Mouse (Mus musculus): ENCODE data around the gene Efs. TPM values are rescaled to one million over a fixed set of nuclear protein-coding genes. Genes with fewer than 3 reads are reported as not detected.
"Not testable (repeated sequence)": the region's sequence is repeated elsewhere in the genome, so short reads cannot be mapped to it uniquely, and the experiment has no call there.

Gene Efs
- total RNA-seq (2021), result 10 to 100 TPM; 16.8 to 17.9 TPM
- long read RNA-seq, transcript Efs-201 (6 exons, 2,705 nt), result major isoform, 7 of 11 reads
- long read RNA-seq, partial matches to known transcripts, result 1 of 11 reads
- long read RNA-seq, other reads (novel, unspliced or antisense), result 3 of 11 reads

DNA sequence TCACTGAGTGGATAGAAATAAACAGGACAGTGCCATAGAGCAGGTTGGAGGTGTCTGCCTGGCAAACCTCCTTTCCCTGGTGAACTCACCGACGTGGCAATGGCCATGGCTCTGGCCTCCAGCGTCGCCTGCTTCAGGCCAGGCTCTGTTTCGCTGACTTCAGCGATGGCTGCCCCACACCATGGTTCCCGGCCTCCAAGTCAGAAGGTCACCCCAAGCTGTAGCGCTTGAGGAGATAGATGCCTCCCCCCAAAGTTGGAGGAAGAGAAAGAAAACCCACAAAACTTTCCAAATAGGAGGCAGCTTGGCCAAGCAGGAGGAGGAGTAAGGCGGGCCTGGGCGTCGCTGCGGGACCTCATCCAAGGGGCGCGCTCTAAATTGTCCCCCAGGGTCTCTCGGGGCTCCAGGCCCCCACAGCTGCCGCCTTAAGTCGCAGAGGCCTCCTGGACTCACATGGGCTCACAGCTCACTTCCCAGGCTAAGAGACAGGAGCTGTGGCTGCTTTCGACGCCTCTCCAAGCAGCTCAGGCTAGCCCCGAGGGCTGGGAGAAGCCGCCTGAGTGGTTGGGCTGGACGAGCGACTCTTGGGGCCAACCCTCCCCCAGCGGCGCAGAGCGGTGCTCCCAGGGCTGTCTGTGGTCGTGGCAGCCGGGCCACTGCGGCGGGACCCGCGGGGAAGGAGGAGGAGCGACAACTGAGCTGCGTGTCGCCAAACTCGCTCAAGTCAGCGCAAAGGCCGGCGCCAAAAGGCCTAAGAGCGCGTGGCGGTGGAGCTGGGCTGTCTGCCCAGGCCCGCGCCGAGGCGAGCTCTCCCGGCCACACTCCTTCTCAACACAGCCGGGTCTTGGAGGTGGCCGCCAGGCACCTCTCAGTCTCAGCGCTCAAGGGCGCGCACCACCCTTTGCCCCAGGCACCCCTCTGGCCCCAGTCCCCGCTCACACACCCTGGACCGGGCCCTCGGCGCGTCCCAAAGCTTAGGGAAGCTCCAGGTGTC lies at the start of gene Efs:
Gene Efs, minus strand, starts transcription at position 778 of the 994 bp plus-strand sequence.
- peak; percentile 58 to 71 for DNase-seq (ENCODE audit: low spot score in 2 of 2)

DNA sequence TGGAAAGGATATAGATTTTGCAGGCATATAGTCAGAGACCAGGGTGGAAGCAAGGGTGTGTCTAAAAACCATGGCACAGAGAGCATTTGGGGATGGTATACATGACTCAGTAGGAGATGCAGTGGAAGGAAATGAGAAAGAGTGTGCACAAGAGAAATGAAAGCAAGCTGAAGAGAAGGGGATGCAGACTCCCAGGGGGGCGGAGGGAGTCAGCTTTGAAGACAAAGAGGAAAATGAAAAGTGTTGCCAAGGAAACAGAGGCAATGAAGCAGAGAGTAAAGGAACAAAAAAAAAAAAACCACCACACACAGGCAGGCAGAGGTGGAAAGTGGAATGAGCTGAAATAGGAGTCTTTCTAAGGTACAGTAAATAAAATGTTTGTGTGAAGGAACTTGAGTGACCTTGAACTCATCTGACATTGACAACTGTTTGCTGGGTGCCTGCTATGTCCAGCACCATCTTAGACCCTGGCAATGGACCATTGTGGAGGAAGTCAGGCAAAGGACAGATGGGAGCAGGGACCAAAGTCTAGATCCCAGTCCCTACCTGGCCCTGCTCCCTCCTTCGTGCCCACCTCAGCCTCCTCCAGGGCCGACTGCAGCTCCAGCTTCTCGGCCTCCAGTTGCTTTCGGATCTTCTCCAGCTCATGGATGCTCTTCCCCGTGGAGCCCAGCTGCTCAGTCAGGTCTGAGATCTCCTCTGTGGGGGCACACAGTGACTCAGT lies 48.3 kb upstream of the Efs start:
- no peak for DNase-seq (ENCODE audit: low spot score in 2 of 2)

DNA sequence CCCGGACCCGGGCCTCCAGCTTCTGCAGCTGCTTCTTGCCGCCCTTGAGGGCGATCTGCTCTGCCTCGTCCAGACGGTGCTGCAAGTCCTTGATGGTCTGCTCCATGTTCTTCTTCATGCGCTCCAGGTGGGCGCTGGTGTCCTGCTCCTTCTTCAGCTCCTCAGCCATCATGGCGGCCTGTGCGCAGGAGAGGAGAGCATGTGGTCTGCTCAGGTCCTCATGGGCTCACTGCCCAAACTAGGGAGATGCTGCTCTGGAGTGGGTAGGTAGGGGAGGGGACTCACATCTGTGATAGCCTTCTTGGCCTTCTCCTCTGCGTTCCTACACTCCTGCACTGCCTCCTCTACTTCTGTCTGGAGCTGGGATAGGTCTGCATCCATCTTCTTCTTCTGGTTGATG lies 46.9 kb upstream of the Efs start:
- not testable (repeated sequence) for DNase-seq (ENCODE audit: low spot score in 2 of 2)

DNA sequence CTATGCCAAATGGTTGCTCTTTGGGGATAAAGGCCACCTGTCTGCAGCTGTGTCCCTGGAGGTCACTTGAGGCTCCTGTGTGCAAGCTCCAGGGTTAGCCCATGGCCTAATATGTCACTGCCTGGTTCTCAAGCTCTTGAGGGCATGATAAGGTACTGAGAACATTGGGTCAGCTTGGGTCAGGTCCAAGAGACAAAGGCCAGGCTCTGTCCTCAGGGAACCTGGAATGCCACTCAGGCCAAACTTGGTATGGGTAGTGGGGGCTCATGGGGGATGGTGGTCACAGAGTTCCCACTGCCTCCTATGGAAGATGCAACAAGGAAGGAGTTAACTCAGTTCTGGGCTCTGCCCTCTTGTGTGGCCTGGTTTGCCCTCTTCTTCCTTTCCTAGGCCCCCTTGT lies 42.4 kb upstream of the Efs start:
- DNase-seq (ENCODE audit: low spot score in 2 of 2), result no peak

DNA sequence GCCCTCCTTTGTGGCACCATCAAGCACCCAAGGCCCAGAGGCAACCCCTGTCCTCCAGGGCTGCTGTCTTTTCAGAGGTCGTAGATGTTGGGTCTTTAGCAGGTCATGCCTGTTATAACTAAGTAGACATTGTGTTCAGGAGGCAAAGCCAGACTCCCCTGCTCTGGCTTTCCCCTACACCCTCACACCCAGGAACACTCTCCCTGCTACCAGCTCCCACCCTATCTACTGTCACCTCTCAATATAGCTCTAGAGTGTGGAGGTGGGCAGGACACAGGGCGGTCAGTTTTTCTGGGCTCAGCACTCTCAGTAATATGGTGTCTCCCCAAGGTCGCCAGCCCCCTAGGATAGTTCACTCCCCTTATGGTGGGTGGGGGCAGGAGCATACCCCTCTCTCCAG lies 41.9 kb upstream of the Efs start:
- no peak for DNase-seq (ENCODE audit: low spot score in 2 of 2)

DNA sequence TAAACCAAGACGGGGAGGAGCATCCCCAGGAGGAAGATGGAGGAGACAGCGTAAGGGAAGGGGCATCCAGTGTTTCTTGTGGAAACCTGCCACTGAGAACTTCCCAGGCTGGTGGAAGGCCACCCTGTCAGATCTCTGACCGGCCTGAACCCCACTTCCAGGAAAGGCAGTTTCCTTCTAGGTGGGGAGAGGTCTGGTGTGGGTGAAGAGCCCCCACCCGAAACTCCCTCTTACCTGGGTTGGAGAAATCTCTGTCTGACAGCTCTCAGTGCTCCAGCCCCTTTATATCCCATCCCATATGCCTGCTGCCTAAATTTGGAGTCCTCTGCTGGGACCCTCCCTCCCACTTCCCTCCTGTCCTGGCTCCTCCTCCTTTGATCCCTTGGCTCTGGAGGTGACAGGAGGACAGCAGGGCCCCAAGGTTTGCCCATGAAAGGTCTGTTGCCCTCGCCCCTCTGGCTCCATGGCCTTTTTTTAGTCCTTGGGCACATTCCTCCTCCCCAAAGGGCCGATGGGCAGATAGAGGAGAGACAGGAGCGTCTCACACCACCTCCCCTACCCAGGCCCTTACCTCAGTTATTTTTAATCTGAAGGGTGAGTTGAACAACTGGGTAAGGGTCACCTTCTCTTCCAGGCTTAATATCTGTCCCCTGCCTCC lies 40.5 kb upstream of the Efs start, which contains the start of gene Myh6:
Gene Myh6, minus strand, starts transcription at position 608 of the 658 bp plus-strand sequence.
- no peak for DNase-seq (ENCODE audit: low spot score in 2 of 2)

DNA sequence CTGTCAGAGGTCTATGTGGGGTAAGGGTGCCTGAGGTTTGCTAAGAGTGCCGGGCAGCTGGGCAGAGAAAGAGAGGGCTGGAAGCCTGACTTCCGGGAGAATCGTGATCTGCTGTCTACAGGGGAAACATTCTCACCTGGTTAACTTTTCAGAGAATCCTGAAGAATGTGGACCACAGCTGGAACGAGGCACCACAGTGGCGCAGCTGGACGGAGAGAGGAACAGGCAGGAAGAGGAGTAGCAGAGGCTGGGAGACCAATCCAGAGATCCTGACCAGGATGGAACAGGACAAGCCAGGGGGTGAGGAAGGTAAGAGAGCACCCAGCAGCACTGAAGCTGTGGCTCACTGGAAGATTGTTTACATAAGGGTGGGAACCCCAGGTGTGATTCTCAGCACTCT lies 39.7 kb upstream of the Efs start:
- DNase-seq (ENCODE audit: low spot score in 2 of 2), result no peak

DNA sequence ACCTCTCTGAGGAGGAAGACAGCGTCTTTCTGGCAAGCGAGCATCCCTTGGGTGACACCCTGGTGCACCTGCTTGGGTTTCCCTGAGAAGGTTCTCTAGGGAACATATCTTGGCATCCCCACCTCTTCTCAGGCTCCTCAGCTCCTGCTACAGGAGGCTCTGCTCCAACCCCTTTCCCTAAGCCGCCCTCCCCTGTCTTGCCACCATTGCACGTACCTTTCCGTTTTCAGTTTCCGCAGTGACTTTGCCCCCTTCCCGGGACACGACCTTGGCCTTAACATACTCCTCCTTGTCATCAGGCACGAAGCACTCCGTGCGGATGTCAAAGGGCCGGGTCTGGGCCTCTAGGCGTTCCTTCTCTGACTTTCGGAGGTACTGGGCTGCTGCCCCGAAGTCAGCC lies 39.1 kb upstream of the Efs start:
- DNase-seq (ENCODE audit: low spot score in 2 of 2), result no peak

DNA sequence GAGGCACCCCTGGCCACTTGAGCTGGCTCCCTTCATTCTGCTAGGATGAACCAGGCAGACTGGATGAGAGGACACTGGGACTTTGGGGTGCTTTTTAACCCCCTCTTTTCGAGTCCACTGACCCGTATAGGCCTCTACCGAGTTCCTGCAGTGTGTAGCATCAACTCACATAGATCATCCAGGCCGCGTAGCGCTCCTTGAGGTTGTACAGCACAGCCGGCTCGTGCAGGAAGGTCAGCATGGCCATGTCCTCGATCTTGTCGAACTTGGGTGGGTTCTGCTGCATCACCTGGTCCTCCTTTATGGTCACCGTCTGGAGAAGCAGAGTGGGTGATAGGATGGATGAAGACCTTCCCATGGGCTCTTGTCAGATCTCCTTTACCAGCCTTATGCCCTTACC lies 37.8 kb upstream of the Efs start:
- DNase-seq (ENCODE audit: low spot score in 2 of 2), result no peak

DNA sequence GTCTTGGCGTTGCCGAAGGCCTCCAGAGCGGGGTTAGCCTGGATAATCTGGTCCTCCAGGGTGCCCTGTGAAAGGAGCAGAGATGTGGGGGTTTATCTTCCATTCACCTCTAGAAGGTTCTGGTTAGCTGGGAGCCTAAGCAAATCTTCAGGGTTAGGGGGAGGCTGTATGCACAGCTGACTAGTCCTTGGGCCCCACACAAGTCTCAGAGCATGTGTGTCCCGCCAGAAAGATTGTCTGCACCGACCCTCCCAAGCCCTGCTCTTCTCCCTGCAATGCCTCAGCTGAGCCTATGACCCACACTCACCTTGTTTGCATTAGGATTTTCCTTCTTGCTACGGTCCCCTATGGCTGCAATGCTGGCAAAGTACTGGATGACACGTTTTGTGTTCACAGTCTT lies 36.8 kb upstream of the Efs start:
- DNase-seq (ENCODE audit: low spot score in 2 of 2), result no peak

DNA sequence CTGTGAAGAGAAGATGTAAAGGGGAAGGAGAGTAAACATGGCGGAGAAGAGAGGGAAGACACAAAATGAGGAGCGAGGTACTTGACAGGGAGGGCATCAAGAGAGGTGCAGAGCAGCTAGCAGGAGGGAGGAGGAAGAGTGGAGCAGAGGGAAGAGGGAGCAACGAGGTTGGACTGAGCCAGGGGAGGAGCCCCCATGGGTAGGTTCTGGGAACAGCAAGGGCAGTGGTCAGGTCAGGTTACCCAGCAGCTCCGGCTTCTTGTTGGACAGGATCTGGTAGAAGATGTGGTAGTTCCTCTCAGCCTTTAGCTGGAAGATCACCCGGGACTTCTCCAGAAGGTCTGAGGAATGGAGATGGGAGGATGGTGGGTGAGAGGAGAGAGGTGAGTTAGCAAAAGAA lies 35.6 kb upstream of the Efs start:
- no peak for DNase-seq (ENCODE audit: low spot score in 2 of 2)

DNA sequence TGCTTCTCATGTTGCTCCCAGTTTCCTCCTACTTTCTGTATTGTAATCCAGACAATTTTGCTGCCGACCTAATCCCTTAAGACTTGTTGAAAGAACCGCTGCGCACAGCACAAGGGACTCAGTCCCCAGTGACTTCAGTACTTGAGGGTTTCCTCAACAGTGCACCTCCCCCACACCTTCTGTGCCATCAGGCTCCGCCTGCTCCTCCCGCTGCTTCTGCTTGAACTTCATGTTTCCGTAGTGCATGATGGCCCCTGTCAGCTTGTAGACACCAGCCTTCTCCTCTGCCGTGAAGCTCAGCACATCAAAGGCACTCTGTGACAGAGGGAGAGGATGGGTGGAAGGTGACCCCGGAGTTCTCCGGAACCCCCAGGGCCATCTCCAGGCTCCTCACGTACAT lies 34.8 kb upstream of the Efs start:
- DNase-seq (ENCODE audit: low spot score in 2 of 2), result peak; percentile 39 to 41

DNA sequence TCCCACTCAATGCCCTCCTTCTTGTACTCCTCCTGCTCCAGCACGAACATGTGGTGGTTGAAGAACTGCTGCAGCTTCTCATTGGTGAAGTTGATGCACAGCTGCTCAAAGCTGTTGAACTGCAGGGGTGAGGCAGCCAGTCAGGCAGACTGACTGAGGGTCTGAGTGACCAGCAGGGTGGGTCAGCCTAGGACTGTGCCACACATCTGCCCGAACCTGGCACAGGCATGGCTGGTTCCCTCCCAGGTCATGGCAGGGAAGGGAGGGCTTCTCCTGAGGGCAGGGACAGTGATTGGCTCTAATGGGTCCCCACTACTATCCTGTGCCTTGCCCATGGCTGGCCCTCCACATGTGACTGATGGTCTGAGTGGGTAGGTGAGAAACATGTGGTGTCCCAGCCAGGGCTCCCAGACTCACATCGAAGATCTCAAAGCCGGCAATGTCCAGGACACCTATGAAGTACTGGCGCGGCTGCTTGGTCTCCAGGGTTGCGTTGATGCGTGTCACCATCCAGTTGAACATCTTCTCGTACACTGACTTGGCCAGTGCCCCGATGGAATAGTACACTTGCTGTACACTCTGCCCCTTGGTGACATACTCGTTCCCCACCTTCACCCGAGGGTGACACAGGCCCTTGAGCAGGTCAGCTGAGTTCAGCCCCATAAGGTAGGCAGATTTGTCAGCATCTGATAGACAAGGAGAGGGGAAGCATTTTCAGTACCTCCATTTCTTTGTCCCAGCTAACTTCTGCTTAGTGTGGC lies 34.1 kb upstream of the Efs start:
- not testable (repeated sequence) for DNase-seq (ENCODE audit: low spot score in 2 of 2)

DNA sequence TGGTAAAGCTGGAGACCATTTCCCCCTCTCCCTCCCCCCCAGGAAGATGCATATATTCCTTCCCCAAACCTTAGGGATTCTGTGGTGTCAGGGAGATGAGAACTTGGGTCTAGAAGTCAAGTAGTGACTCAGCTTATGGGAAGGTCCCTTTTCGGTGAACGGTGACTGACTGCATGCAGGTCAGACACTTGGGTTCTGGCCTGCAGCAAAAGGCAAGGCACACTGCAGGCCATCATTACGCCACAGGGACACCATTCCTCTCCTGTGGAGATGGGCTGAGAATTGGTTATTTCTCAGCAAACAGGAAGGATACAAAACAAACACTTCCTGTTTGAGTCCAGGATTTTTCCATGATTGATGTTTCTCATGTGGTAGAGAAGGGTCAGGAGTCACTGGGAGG lies 33.3 kb upstream of the Efs start:
- DNase-seq (ENCODE audit: low spot score in 2 of 2), result no peak

DNA sequence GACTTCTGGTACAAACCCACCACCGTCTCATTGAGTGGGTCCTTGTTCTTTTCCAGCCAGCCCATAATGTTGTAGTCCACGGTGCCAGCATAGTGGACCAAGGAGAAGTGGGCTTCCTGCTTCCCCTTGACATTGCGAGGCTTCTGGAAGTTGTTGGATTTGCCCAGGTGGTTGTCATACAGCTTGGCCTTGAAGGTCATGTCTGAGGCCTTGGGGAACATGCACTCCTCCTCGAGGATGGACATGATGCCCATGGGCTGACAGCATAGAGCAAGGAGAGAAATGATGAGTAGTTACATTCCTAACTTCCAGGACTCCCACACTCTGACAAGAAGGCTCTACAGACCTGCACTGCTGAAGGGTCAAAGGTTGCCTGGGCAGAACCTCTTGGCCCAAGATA lies 32.6 kb upstream of the Efs start:
- no peak for DNase-seq (ENCODE audit: low spot score in 2 of 2)

DNA sequence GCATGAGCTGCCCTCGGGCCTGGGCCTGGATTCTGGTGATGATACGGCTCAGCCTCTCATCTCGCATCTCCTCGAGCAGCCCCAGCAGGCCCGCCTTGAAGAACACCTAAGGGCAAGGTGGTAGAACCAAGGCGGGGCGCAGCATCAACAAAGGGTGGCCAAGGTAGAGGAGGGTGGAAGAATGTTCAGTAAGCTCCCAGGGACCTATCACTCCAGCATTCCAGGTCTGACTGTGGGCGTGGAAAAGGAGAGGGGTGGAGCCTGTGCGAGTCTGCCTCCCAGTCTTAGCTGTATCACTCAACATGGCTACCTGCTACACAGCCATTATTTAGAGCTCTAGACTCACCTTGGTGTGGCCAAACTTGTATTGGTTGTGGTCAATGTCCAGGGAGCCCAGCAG lies 30.6 kb upstream of the Efs start:
- DNase-seq (ENCODE audit: low spot score in 2 of 2), result no peak

DNA sequence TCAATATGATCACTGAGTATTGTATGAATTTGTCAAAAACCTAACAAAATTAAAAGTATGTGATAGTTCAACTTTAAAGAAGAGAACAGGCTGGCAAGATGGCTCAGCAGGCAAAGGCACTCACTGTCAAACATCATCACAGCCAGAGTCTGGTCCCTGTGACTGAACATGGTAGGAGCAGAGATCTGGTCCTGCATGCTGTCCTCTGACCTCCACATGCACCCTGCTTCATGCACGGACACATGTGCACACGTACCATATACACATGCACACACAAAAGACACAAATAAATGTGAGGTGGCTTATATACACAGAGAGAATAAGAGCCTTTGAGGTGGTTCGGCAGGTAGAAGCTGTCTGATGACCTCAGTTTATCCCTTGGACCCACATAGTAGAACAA lies 29.6 kb upstream of the Efs start:
- DNase-seq (ENCODE audit: low spot score in 2 of 2), result no peak

DNA sequence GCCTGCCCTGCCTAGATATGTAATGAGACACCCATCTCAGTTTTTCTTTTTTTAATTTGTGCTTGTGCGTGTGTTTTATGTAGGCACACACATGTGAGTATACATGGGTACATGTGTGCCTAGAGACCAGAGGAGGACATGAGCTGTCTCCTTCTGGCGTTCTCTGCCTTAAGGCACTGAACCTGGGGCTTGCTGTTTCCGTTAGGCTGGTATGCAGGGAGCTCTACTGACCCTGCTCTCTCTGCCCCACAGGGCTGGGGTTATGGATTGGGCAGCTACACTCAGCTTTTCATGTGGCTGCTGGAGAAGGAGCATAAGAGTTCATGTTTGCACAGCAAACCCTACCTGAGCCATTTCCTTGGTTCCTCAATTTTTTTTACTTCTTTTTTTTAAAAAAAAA lies 28.5 kb upstream of the Efs start:
- DNase-seq (ENCODE audit: low spot score in 2 of 2), result no peak

DNA sequence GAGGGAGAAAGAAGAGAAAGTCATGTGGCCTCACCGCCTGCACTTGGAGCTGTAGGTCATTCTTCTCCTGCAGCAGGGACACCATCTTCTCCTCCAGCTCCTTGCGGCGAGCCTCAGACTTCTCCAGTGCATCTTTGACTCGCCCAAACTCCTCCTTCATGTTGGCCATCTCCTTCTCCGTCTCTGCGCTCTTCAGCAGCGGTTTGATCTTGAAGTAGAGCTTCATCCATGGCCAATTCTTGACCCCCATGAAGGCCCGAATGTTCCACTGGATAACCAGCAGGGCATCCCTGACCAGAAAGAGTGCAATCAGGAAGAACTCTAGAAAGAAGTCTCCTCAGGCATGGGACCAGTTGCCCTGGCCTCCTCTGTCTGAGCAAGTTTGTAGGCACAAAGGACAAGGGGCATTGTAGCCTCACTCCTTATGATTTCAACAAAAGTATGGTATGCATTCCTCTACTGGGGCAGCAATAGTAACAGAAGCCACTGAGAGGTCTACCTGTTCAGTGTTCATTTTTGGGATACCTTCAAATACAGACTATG lies 27.8 kb upstream of the Efs start:
- DNase-seq (ENCODE audit: low spot score in 2 of 2), result no peak

DNA sequence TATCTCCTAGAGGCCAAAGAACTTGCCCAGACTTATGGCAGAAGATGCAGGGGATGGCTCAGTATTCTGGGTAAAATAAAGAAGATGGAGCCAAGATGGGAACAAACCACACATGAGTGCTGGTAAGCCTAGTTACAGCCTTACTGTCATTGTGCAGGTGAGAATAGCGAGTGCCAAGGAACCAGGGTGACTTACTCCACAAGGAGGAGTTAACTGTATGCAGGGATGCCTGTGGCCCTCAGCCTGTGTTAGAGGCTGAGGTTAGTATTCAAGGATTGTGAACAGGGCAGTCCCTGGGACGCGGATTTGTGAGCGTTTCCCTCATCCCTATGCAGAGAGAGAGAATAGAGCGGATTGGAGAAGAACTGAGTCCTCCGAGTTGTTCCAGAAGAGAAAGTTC lies 25.7 kb upstream of the Efs start:
- no peak for DNase-seq (ENCODE audit: low spot score in 2 of 2)

DNA sequence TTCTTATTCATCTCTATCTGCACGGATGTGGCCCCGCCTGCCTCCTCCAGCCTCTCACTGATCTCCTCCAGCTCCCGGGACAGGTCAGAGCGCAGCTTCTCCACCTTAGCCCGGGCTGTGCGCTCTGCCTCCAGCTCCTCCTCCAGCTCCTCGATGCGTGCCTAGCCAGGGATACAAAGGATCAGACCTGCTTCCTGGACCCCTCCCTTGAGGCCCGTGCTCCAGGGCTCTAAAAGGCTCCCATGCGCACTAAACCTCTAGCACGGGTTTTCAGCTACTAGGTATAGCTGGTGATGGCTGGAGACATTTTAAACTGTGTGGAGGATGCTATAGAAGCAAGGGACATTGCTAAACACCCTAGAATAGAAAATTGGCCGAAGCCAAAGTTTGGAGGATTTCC lies 24.6 kb upstream of the Efs start:
- no peak for DNase-seq (ENCODE audit: low spot score in 2 of 2)

Measured in layer of hippocampus, postnatal 10 days (tissue).